Mouse (Mus musculus) CD8-positive naive resting alpha-beta T cell, adult 2 months (primary cell): ENCODE measurements around the gene Cadps2.

Source experiments
- DNase-seq, 2 experiments: peaks; one replicate each; pipeline ENCODE4 v3.0.0; 2022; ENCODE audit warnings: low read depth in 2 of 2, low spot score in 2 of 2

Gene Cadps2

DNA sequence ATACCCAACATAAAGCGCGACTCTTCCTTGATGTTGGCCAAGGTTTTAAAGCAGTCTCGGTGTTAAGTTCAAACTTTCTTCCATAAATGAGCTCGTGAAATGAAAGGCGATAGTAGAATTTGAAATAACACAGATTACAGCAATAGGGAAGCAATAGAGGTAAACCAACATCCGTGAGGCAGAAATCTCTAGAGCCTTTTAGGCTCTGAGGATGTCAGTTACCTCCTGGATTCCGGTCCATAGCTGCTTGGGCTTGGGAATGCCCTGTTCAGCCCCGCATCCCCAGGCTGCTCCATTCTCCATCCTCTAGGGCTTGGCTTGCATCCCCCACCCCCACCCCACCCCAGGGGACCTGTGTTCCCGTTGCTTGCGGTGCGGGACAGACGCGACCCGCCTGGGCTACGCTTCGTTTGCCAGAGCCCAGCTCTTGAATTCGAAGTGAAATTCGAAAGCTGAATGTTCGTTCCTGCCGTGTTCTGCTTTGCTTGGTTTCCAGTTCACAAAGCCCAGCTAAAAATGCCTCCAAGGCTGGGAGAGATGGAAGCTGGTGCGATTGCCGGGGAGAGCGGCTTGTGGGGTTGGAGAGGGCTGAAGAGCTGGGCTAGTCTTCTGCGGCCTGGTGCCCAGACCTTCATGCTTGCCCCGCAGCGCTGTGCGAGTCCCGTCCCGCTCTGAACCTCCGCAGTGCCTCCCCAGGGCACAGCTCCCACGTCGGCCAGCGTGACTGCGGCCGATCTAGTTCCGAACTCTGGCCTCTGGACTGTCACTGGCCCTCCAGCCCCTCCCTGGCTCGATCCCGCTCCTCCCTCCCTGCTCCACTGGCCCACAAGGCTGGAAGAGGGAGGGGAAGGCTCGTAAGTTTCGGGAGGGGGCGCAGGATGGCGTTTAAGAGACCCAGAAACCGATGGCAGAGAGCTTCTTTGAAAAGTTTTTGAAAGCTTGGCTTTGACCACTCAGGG lies 585.6 kb downstream of the Cadps2 start:
- DNase-seq: no peak

DNA sequence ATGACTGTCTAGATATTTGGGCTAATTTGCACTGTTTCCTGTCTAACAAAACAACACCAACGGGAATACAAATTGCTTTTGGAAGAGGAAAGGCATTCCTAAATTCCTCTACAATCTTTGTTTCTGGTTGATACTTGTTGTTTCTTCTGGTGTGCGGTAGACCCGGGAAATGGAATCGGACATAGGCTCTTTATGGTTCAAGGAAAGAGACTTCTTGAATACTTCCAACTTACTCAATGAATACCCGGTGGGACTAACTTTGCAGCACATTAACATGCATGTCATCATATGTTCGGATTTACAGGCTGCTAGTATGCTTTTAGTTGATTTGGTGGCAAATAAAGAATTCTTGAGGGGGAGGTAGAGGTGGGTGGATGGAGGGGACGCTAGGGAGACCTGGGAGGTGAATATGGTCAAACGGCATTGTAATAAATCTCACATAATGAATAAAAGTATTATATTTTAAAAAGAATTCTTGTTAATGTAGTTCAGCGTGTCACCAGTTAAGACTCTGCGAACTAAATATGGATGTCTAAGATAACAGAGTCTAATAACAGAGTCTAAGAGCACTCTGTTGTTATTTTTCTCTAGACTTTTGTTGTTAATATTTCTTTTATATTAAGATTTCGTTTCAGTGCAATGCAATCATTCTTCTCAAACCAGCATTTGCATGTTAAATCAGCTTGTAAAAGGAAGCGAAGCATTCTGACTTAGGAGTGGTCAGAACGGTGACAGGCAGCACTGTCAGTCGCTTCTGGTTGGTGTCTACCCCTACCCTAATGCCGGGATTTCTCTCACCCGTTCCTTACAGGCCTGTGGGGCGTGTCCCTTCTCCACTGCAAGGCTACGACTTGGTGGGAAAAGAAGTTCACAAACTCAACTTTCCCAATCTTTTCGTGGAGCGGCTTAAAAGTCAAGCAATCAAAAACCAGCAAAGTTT lies 586.8 kb downstream of the Cadps2 start:
- DNase-seq: no peak

DNA sequence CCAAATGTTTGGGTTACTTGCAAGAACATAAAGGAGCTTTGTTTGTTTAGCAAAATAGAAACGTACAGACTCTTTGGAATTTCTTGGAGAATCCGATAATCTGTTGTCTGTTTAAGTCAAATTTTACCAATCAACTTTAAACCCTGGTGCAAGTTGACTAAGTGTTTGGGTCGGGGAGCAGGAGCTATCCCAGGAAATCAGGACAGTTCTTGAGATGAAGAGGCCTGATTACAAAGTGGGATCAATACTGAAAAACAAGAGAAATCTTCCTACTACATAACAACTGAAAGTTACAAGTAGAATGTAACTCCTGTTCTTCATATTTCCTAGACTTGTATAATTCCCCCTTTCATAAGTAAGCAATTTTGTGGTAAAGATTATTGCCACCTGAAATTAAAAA lies 587.8 kb downstream of the Cadps2 start:
- no peak for DNase-seq

DNA sequence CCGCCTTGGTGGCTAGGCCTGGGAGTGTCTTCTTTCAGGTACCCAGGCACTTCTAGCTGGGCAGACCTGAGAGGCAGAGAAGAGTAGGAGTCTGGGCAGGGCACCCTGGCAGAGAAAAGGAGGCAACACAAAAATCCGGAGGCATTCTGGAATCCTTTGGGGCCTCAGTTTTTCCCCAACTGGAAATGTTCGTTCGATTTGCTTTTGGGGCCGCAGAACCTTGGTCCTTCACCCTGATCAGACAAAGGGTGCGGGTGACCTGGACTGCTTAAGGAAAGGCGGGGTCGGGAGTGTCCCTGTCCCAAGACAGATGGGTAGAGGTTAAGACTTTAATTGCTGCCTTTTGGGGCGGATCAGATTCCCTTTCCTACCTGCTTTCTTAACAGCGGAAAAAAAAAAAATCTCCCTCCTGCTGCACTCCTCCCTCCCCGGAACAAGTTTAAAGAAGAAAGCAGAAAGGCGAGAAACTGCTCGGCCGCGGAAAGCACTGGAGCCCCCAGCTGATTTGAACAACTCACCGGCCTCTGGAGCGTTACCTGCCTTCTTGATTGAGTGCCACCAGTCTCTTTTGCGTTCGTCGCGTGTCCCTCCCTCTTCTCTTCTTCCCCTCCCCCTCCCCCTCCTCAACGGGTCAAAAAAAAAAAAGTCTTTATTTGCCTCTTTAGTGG lies 588.8 kb downstream of the Cadps2 start:
- no peak for DNase-seq

DNA sequence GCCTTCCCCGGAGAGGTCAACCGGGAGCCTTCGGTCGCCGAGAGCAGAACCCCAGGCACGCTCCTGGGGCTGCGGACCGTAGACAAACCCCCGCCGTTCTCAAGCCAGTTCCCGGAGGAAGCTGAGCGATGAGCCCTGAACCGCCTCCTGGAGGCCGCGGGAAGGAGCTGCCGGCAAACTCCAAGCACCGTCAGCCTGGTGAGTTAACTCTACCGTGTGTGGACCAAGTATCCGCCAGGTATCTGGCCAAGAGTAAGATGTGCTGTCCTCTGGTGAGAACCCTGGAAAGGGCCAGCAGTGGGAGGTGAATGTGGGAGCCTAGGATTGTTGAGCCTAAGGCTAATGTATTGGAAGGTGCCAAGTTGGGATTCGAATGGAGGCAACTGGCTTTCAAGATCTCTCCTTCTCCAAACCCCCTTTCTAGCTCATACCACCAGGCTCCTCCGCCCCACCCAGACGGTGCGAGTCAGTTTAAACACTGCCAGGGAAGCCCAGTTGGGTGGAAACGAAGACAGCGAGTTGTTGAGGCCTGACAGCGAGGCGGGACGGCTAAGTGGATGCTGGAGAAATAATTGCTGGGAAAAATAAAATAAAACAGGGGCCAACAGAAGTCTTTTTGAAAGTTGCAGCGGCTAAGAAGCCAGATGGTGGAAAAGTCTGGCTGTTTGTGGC lies 589.5 kb downstream of the Cadps2 start:
- no peak for DNase-seq

DNA sequence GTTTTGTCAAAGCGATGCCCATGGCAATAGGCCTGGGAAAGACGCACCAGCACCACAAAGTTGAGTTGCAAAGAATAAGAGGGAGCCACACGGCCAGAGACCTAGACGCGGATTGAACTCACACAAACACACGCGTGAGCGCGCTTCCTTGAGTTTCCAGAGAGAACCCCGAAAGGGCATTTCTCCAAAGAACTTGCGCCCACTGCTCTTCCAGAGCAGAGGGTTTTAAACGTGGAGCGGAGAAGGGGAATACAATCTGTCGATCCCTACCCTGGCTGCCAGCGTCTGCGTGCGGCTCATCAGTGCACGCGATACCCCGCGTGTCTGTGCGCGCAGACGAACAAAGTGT lies 590.2 kb downstream of the Cadps2 start:
- DNase-seq: no peak

DNA sequence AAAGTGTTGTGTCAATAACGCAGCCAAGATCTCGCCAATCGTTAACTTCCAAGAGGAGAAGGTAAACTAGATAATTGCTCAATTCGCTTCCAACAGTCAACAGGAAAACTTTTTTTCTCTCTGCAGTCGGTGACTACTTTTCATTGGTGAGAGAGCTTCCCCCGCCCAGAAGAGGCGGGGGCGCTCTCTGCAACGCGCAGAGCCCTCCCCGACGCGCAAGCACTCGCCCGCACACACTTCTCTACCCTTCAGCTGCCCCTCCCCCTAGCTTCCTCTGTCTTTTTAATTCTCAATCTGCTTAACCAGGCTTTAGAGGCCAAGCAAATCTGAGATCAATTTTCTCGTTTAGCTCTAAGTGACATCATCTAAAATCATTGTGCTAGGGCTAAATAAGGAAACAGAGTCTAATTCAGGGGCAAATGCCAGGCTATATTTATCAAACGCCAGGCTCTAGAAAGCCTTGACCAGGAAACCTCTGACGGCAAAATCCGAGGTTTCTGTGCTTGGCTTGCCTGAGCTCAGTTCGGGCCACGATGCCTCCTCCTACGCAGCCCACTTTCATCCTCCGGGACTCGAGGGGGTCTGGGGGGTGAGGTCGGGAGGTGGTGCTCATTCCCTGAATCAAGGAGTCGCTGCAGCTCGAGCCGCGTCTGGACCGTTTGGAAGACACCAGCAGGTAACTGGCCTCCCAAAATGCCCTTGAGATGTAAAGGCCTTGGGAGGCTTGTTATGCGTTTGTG lies 590.7 kb downstream of the Cadps2 start, which contains the start of gene Fezf1:
Gene Fezf1, minus strand, starts transcription at position 50 of the 740 bp plus-strand sequence.
- no peak for DNase-seq

DNA sequence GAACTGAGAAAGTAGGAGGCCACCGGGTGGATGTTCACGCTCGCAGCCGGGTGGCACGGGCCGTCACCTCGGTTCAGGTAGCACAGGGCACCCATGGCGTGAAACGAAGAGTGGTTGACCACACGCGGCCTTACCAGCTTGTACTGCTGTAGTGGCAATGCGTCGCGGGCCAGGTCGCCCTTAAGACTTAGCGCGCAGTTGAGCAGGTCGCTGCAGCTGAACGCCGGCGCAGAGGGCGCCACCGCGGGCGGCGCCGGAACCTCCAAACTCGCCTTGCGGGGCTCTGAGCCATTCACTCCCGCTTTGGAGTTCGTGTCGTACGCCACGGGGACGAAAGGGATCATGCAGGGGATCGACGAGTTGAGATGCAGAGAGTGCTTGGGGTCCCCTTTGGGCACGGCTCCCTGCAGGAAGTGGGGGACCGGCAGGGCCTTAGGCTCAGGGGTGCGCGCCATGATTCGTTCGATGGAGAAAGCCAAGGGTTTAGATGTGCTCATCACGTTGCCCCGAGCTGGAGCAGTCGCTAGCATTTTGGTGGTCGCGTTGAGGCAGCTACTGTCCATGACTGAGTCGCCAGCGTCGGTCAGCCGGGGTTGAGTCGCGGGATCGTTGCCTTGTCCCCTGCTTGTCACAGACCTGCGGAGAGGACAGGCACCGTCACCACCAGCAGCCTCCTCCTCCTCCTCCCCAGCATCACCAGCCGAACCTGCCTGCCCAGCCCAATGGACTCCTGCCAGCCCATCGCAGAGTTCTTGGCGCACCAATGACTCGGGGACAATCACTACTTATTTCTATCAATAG lies 591.5 kb downstream of the Cadps2 start:
- no peak for DNase-seq

DNA sequence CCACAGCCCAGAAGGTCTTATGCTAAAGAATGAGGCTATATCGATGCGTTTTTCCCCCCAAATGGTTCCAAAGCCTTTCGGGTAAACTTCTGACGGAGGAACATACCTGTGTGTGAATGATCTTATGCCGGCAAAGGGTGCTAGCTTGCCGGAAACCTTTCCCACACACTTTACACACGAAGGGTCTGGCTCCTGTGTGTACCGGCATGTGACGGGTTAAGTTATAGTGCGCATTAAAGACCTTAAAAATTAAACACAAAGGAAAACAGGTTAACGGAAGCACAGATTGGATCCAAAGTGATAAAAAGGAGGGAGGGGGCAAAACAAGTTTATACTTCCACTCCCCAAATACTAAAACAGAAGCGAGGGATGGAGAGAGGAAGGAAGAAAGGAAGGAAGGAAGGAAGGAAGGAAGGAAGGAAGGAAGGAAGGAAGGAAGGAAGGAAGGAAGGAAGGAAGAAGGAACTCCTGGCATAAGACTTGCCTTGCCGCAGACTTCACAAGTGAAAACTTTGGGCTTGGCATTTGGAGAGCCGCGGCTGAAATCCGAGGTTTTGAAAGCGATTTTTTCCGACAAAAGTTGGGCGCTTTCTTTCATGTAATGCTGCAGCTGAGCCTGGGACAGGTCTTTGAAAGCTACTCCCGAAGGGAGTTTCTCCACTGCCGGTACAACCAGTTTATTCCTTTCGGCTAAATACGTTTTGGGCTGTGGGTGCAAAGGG lies 592.3 kb downstream of the Cadps2 start:
- no peak for DNase-seq

DNA sequence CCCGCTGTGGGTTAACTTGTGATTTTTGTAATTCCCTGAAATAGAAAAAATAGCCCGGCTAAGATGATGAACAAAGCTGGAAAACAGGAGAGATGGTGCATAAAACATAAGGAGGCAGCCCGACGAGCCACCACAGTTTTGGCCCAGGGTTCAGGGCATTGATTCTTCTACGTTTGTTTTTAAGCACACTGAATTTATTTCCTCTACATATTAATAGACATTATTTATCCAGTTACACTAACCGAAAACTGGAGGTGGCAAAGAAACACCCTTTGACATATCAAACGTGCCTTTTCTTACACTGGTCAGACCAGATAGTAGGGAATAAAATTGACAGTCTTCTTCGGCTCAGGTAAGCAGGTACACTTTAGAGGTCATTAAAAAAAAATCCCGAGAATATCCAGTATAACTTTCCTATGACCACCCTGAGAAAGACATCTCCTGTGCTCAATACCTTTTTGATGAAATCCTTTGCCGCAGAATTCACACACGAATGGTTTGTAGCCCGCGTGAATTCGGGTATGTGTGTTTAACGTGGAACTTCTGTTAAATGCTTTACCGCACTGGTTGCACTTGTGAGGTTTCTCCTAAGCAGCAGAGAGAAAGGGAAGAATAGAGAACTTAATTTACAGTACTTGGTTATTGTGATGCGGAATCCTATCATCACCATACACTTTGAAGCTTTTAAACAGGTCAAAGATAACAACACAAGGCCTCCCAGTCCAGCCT lies 593.0 kb downstream of the Cadps2 start:
- no peak for DNase-seq

DNA sequence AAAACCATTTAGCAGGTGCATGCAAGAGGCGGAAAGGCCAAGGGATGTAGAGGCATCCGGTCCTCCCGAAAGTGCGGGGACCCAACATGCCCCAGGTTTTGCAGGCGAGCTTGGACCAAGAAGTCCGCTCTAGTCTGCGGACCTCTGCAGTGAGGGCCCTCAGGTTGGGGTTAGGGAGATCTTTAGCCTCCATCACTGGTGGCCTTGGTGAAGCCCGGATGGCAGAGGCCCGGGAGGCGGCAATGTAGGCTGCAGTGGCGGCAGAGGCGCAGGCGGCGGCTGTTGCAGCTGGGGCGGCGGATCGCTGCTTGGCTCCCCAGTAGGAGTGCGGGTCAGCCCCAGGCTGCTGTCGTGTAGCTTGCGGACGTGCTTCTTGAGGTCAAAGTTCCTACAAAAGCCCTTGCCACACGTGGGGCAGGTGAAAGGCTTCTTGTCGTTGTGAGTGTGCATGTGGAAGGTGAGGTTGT lies 593.6 kb downstream of the Cadps2 start:
- DNase-seq: no peak

DNA sequence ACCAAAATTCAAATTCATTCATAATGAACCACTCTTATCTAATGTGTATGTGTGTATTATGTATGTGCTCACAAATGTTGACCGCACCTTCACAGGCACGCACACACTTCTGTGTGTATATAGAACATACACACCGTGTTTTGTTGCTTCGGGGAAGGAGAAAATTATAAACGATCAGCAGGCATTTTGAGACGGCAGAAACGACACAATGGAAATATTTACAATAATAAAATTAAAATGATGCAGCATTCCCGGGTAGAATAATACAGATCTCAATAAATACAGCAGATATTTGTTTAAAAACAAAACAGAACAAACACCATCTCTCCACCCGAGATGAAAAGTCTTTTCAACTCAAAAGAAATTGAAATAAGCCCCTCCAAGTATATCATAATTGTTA lies 594.1 kb downstream of the Cadps2 start:
- DNase-seq: no peak

DNA sequence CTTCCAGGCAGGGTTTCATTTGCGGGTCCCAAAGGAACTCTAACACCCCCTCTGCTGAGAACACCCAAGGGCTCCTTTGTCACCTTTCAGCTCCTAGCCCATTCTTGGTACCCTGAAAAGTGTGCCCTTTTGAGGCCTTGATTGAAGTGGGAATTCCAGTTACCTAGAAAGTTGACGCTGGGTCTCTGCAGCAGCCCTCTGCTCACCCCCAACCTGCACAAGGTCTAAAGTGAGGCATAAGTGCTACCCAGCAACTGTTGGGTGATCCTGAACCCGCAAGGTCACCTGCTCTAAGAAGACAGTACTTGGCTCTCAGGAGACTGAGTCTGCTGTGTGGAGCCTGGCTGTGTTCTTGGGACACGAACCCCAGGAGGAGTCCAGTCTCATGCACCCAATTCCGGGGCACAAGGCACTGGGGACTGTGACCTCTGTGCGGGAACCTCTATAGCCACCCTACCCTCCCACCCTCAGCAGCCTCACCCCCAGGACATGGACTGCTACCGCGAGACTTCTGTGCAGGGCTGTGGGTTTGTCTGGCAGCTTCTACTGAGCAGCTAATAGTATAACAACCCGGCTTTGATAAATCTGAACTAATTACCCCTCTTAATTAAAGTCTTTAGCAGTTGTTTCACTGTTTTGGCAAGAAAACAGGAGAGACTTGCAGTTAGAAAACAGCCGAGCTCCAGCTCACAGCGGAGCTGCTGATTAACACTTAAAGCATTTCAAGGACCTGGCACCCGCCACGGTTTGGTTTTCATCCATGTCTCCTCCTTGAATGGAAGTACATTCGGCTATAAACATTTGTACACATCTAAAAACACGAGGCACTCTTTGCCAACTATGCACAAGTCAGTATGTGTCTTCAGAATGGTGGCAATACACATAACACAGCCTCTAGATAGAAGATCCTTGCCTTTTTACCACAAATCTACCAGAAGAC lies 595.1 kb downstream of the Cadps2 start:
- no peak for DNase-seq
